Mouse (Mus musculus): Measurements from ENCODE around the gene Macf1.

DNA sequence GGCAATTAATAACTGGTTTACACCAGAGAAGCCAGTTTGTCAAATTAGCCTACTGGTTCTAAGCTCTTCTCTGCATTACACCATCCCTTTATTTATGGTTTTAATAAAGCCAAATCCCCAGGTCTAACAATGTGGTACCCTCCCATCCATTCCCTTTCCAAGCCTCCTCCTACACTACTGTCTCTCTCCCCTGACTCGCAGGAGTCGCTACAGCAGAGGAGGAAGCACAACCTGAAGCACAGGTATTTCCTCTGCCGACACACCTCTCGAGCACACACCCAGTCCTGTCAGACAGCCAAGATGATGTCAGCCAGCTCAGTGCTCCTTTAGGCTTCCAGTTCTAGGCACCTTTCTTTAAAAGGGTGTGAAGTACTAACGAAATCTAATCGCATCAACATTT is 47.0 kb downstream of the Macf1 start:
- no peak for TF ChIP-seq CTCF (IDR thresholded peaks at IDR 0.05; ENCODE audit: low read depth)
- TF ChIP-seq EP300 (optimal IDR thresholded peaks at IDR 0.05) = peak; percentile 86

Measured in stomach, postnatal 0 days (tissue).